Mouse (Mus musculus) forebrain, embryonic 11.5 days (tissue): ENCODE measurements around the gene Fam135a. TPM values are rescaled to one million over a fixed set of nuclear protein-coding genes. Genes with fewer than 3 reads are reported as not detected.

ENCODE experiments used
- ATAC-seq: fragments of 200-750 bp; cut with Nextera tagmentation; replicated peaks from 2 replicates; pipeline ENCODE4 v1.8.0; 2017; ENCODE audit warnings: moderate TSS enrichment; ENCODE audit not compliant: low FRiP score
- DNase-seq: peaks from one replicate; pipeline ENCODE4 v3.0.0-alpha.2; 2017; ENCODE audit warnings: low spot score
- H3K27ac ChIP-seq: fragments of 300-500 bp; sonication (generic); 2 replicates; pipeline ENCODE4 v1.5.1; 2014; ENCODE audit warnings: low read depth, low read length
- H3K27me3 ChIP-seq: fragments of 300-500 bp; sonication (generic); 2 replicates; pipeline ENCODE4 v1.6.1; 2014; ENCODE audit warnings: mild to moderate bottlenecking, low read length, mixed read lengths; ENCODE audit not compliant: control insufficient read depth, insufficient read depth
- H3K36me3 ChIP-seq: fragments of 300-500 bp; sonication (generic); 2 replicates; pipeline ENCODE4 v1.6.1; 2014; ENCODE audit warnings: mild to moderate bottlenecking, low read length, moderate library complexity, mixed read lengths; ENCODE audit not compliant: control insufficient read depth, insufficient read depth
- H3K4me1 ChIP-seq: fragments of 300-500 bp; sonication (generic); replicated peaks from 2 replicates; pipeline ENCODE4 v1.6.1; 2014; ENCODE audit warnings: low read length, mixed read lengths; ENCODE audit not compliant: control insufficient read depth, insufficient read depth
- H3K4me2 ChIP-seq: fragments of 300-500 bp; sonication (generic); 2 replicates; pipeline ENCODE4 v1.6.1; 2014; ENCODE audit warnings: low read depth, mild to moderate bottlenecking, low read length, moderate library complexity, mixed read lengths; ENCODE audit not compliant: severe bottlenecking
- H3K4me3 ChIP-seq: fragments of 300-500 bp; sonication (generic); 2 replicates; pipeline ENCODE4 v1.5.1; 2014; ENCODE audit warnings: low read depth, low read length
- H3K9ac ChIP-seq: fragments of 300-500 bp; sonication (generic); 2 replicates; pipeline ENCODE4 v1.6.1; 2014; ENCODE audit warnings: low read length
- H3K9me3 ChIP-seq: fragments of 300-500 bp; sonication (generic); 2 replicates; pipeline ENCODE4 v1.6.1; 2016; ENCODE audit warnings: low read length, mixed read lengths; ENCODE audit not compliant: control insufficient read depth
- WGBS: fragments of 180-500 bp; shearing (Covaris S2); extraction: QIAGEN DNeasy Blood & Tissue Kit; methylation state at CpG from one replicate; pipeline ENCODE4 v1.1.7; 2014; 5-methylcytosine and 5-hydroxymethylcytosine counted together
- polyA plus RNA-seq: library from polyadenylated mRNA; unstranded; fragments of >200 nt; fragmentation: Nextera tagmentation; extraction: Ambion mirVana; gene quantifications from 2 replicates; pipeline ENCODE4 v1.2.1, GENCODE M21; 2014

The Fam135a gene
- polyA plus RNA-seq, 1 experiment from 2014 or later: 44.9 TPM

DNA sequence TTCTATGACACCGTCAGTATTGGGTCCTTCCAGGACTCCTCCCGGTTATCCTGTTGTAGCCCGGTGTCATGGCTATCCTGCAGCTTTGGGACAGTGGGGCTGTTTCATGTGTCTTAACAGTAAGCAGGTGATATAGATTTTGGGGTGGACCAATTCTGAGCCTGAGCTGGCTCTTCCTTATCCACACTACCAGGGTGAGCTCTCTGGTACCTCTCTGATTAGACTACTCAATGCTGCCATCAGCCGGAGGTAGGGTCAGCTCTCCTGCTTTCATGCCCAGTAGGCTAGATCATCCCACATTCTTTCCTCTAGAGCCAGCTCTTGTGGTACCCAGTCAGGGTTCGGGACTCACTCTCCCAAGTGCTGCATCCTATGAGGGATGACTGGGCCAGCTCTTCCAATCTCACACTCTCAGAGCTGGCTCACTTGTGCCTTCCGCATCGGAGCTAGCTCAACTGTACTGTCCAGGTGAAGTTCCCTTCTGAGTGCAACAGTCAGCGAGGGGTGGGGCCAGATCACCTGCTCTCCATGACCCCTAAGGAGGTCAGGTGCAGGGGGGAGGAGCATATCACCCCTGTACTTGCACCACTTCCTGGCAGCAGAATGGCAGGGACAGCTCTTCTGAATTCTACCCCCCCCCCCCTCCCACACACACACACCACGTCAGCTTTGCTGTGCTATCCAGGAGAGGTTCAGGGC is 132.0 kb downstream of the Fam135a start:
- DNase-seq (no peak), ATAC-seq (no peak)
- Histone ChIP-seq H3K4me3 (no peak overlapping the region), H3K9ac (no peak overlapping the region), H3K4me1 (no peaks in the 10 kb centered on the region), H3K9me3 (no peaks in the 10 kb centered on the region), H3K36me3 (no peaks in the 10 kb centered on the region), H3K27me3 (no peaks in the 10 kb centered on the region), H3K4me2 (no peak overlapping the region), H3K27ac (no peak overlapping the region)
- WGBS: 93% methylated on average over 8 of the region's 9 CpGs

DNA sequence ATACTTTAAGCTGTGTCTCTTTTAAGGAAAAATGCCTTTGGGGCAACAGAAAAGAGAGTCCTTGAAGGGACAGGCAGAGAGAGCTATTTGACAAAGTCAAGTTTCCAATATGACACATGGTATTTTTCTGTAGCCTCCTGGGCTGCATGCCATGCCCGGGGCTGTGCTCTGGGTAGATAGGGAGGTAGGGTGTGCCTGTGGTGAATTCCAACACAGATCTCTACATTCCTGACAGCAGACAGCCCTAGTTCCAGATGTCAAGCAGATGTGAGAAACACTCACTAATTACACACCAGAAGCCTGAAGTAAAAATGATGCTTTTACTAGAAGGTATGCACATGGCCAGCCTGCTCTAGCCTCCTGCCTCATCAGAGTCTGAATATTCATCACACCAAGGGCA is 133.9 kb downstream of the Fam135a start:
- no peak for ATAC-seq
- Histone ChIP-seq H3K4me1 (no peaks in the 10 kb centered on the region), H3K27me3 (no peaks in the 10 kb centered on the region), H3K27ac (no peak overlapping the region), H3K36me3 (no peaks in the 10 kb centered on the region), H3K9me3 (no peaks in the 10 kb centered on the region), H3K9ac (no peak overlapping the region), H3K4me2 (no peak overlapping the region), H3K4me3 (no peak overlapping the region)
- 66% methylated on average over 1 of the region's 1 CpGs for WGBS
- no peak for DNase-seq

Other genes with a start within 250 kb of the Fam135a start
- gene Smap1, start 178.0 kb downstream of the Fam135a start, polyA plus RNA-seq: 55.0 and 57.8 TPM in 2 replicates
- gene Sdhaf4, start 94.7 kb downstream of the Fam135a start, polyA plus RNA-seq: 75.8 and 84.5 TPM in 2 replicates
- 10.4 and 12.7 TPM in 2 replicates for gene Col9a1, start 77.3 kb upstream of the Fam135a start, polyA plus RNA-seq